Mouse (Mus musculus) embryonic facial prominence, embryonic 10.5 days (tissue): ENCODE results near the gene Hsd3b7. TPM values are rescaled to one million over a fixed set of nuclear protein-coding genes. Genes with fewer than 3 reads are reported as not detected.

Experiments used
- DNase-seq: peaks from one replicate; pipeline ENCODE4 v3.0.0-alpha.2; 2017; ENCODE audit warnings: low spot score
- H3K27ac ChIP-seq: fragments of 300-500 bp; sonication (generic); replicated peaks from 2 replicates; pipeline ENCODE4 v1.5.1; 2016; ENCODE audit warnings: mild to moderate bottlenecking
- H3K27me3 ChIP-seq: fragments of 300-500 bp; sonication (generic); replicated peaks from 2 replicates; pipeline ENCODE4 v1.6.1; 2016; ENCODE audit warnings: low read depth, mild to moderate bottlenecking; ENCODE audit not compliant: poor library complexity, severe bottlenecking
- H3K36me3 ChIP-seq: fragments of 300-500 bp; sonication (generic); replicated peaks from 2 replicates; pipeline ENCODE4 v1.6.1; 2016; ENCODE audit warnings: mild to moderate bottlenecking, moderate library complexity
- H3K4me1 ChIP-seq: fragments of 300-500 bp; sonication (generic); 2 replicates; pipeline ENCODE4 v1.6.1; 2016
- H3K4me3 ChIP-seq: fragments of 300-500 bp; sonication (generic); 2 replicates; pipeline ENCODE4 v1.5.1; 2016; ENCODE audit warnings: mild to moderate bottlenecking, moderate library complexity
- H3K9me3 ChIP-seq: fragments of 300-500 bp; sonication (generic); 2 replicates; pipeline ENCODE4 v1.6.1; 2016; ENCODE audit warnings: mild to moderate bottlenecking
- WGBS: fragments of 180-500 bp; shearing (Covaris S2); methylation state at CpG from one replicate; pipeline ENCODE4 v1.1.7; 2016; 5-methylcytosine and 5-hydroxymethylcytosine counted together
- polyA plus RNA-seq: library from polyadenylated mRNA; unstranded; fragments of >200 nt; fragmentation: Nextera tagmentation; extraction: Ambion mirVana; gene quantifications from 2 replicates; pipeline ENCODE4 v1.2.1, GENCODE M21; 2016

Hsd3b7 gene
- polyA plus RNA-seq, 1 experiment from 2014 or later, result 6.8 TPM

- no peak overlapping the region for H3K4me3 ChIP-seq
- H3K36me3 ChIP-seq, result peaks cover 68% of the 10 kb centered on the region
- WGBS, result 78% methylated on average over 4 of the region's 4 CpGs
- no peak overlapping the region for H3K27ac ChIP-seq
- peaks cover 6% of the 10 kb centered on the region; the same call in 1 of the 2 replicates for H3K4me1 ChIP-seq
- no peak for DNase-seq
- no peaks in the 10 kb centered on the region for H3K9me3 ChIP-seq
- no peaks in the 10 kb centered on the region for H3K27me3 ChIP-seq
Measured at GRCm38 (mm10) chr7:127811240-127811639, 10.8 kb downstream of the Hsd3b7 start.

- H3K36me3 ChIP-seq, result peaks cover 61% of the 10 kb centered on the region
- WGBS, result 85% methylated on average over 3 of the region's 3 CpGs
- H3K27ac ChIP-seq, result no peak overlapping the region
- DNase-seq, result no peak
- H3K4me1 ChIP-seq, result peaks cover 6% of the 10 kb centered on the region; the same call in 1 of the 2 replicates
- no peaks in the 10 kb centered on the region for H3K27me3 ChIP-seq
- no peaks in the 10 kb centered on the region for H3K9me3 ChIP-seq
- H3K4me3 ChIP-seq, result no peak overlapping the region
Measured at GRCm38 (mm10) chr7:127812292-127812691, 11.9 kb downstream of the Hsd3b7 start.

DNA sequence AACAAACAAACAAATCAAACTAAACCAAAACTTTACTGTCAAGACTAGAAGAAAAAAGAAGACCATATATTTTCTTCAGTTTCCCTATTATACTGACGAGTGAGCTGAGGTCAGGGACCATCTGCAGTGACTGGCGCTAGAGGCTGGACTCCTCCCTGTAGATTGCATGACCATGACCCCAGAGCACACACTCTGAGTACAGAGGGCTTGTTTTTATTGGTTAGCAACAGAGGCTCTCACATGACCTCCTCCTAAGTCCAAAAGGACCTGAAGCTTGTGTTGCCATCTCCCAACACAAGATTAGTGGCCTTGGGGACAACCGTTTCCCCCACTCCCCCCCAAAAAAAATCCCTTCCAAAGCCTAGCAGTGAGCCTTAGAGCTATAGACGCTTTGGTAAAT, 13.4 kb downstream of the Hsd3b7 start:
- no peak for DNase-seq
- H3K27me3 ChIP-seq, result no peaks in the 10 kb centered on the region
- WGBS, result 84% methylated on average over 4 of the region's 4 CpGs
- H3K4me1 ChIP-seq, result peaks cover 6% of the 10 kb centered on the region; the same call in 1 of the 2 replicates
- H3K27ac ChIP-seq, result no peak overlapping the region
- H3K4me3 ChIP-seq, result no peak overlapping the region
- H3K9me3 ChIP-seq, result no peaks in the 10 kb centered on the region
- H3K36me3 ChIP-seq, result peaks cover 66% of the 10 kb centered on the region

- Histone ChIP-seq H3K27me3 (no peaks in the 10 kb centered on the region), H3K4me3 (no peak overlapping the region), H3K36me3 (peaks cover 62% of the 10 kb centered on the region), H3K4me1 (peaks cover 6% of the 10 kb centered on the region; the same call in 1 of the 2 replicates), H3K9me3 (no peaks in the 10 kb centered on the region), H3K27ac (no peak overlapping the region)
- DNase-seq, result no peak
- WGBS, result 87% methylated on average over 19 of the region's 19 CpGs
Measured at GRCm38 (mm10) chr7:127814241-127814921, 14.0 kb downstream of the Hsd3b7 start.

- Histone ChIP-seq H3K4me1 (peaks cover 6% of the 10 kb centered on the region; the same call in 1 of the 2 replicates), H3K9me3 (no peaks in the 10 kb centered on the region), H3K36me3 (peaks cover 54% of the 10 kb centered on the region), H3K27ac (no peak overlapping the region), H3K4me3 (no peak overlapping the region), H3K27me3 (no peaks in the 10 kb centered on the region)
- no peak for DNase-seq
- WGBS, result 91% methylated on average over 15 of the region's 15 CpGs
Measured at GRCm38 (mm10) chr7:127815116-127815665, 14.8 kb downstream of the Hsd3b7 start.

- H3K4me1 ChIP-seq, result peaks cover 12% of the 10 kb centered on the region
- no peaks in the 10 kb centered on the region for H3K9me3 ChIP-seq
- H3K4me3 ChIP-seq, result no peak overlapping the region
- H3K27ac ChIP-seq, result 0 out of 2 replicates have a peak overlapping the region, but pooled peaks have one; percentile 37
- no peaks in the 10 kb centered on the region for H3K27me3 ChIP-seq
- H3K36me3 ChIP-seq, result peaks cover 44% of the 10 kb centered on the region
- WGBS, result 65% methylated on average over 15 of the region's 15 CpGs
- DNase-seq, result no peak
Measured at GRCm38 (mm10) chr7:127815954-127816821, 15.8 kb downstream of the Hsd3b7 start.

GRCm38 (mm10) chr7:127817053-127817452, 16.6 kb downstream of the Hsd3b7 start:
- Histone ChIP-seq H3K27me3 (no peaks in the 10 kb centered on the region), H3K27ac (no peak overlapping the region), H3K4me1 (peaks cover 21% of the 10 kb centered on the region), H3K36me3 (peaks cover 36% of the 10 kb centered on the region), H3K4me3 (no peak overlapping the region), H3K9me3 (no peaks in the 10 kb centered on the region)
- 84% methylated on average over 7 of the region's 7 CpGs for WGBS
- no peak for DNase-seq

DNA sequence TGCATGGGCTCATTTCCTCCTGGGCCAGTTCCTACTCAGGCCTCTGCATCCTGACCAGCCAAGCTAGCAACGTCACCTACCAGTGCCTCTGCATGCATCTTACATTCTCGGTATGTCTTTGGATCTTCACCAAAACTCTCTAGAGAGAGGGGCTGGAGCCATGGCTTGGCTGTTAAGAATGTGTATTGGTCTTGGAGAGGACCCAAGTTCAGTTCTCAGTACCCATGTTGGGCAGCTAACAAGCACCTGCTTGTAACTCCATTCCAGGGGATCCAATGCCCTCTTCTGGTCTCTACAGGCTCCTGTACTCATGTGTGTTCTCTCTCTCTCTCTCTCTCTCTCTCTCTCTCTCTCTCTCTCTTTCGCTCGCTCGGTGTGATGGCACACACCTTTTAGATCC, 17.4 kb downstream of the Hsd3b7 start:
- peaks cover 26% of the 10 kb centered on the region for H3K4me1 ChIP-seq
- no peak for DNase-seq
- no peak overlapping the region for H3K27ac ChIP-seq
- no peak overlapping the region for H3K4me3 ChIP-seq
- H3K36me3 ChIP-seq, result peaks cover 30% of the 10 kb centered on the region
- WGBS, result 92% methylated on average over 5 of the region's 5 CpGs
- no peaks in the 10 kb centered on the region for H3K9me3 ChIP-seq
- no peaks in the 10 kb centered on the region for H3K27me3 ChIP-seq

DNA sequence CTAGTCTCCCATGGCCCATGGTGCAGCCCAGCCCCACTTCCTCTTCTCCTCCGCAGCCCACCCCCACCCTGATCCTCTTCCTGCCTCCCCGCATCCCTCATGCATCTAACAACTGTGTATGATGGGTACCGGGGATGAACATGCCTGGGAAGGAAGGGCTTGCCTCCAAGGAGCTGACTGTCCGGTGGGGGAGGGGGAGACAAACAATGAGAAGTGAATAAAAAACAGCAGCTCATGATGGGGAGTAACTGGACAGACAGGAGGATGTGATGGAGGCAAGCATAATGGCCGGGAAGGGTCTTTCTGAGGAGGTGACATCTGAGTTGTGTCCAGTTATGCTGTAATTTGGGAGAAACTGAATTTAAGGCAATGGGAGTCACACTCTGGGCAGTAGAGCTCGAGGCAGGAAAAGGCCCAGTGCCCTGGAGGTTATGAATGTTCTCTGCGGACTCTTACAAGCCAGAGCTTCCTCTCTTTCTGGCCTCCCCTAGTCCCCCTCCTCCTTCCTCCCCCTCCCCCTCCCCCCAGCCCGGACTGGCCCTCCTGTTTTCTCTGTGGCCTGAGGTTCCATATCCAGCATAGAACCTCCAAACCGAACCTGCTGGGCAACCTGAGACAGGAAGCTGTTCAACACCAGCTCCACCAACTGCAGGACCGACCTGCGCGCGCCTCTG, 20.6 kb downstream of the Hsd3b7 start:
- 59% methylated on average over 13 of the region's 13 CpGs for WGBS
- H3K27me3 ChIP-seq, result no peaks in the 10 kb centered on the region
- peak; percentile 33 for DNase-seq
- no peak overlapping the region for H3K4me3 ChIP-seq
- peaks cover 11% of the 10 kb centered on the region; the same call in 1 of the 2 replicates for H3K36me3 ChIP-seq
- H3K4me1 ChIP-seq, result peaks cover 48% of the 10 kb centered on the region
- no peaks in the 10 kb centered on the region for H3K9me3 ChIP-seq
- no peak overlapping the region; the same call in 1 of the 2 replicates for H3K27ac ChIP-seq

DNA sequence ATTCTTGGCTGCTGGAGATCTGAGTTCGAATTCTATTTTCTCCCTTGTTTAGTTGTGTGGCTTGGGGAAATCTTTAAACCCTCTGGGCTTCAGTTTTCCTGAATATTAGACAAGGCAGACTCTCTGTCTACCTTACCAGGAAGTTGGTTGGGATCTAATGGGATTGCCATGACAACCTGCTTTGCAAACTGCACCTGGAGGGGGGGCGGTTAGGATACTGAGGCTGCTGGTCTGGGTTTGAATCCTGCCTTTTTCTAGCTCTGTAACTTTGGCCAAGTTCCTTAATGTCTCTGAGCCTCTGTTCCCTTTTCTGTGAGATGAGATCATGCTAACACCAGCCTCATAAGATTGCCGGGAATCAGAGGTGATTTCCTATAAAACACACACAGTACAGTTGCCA, 22.1 kb downstream of the Hsd3b7 start:
- 88% methylated on average over 3 of the region's 3 CpGs for WGBS
- Histone ChIP-seq H3K4me3 (no peak overlapping the region; the same call in 1 of the 2 replicates), H3K4me1 (peaks cover 46% of the 10 kb centered on the region), H3K27ac (no peak overlapping the region), H3K27me3 (no peaks in the 10 kb centered on the region), H3K36me3 (peaks cover 10% of the 10 kb centered on the region; the same call in 1 of the 2 replicates), H3K9me3 (no peaks in the 10 kb centered on the region)
- DNase-seq, result no peak

DNA sequence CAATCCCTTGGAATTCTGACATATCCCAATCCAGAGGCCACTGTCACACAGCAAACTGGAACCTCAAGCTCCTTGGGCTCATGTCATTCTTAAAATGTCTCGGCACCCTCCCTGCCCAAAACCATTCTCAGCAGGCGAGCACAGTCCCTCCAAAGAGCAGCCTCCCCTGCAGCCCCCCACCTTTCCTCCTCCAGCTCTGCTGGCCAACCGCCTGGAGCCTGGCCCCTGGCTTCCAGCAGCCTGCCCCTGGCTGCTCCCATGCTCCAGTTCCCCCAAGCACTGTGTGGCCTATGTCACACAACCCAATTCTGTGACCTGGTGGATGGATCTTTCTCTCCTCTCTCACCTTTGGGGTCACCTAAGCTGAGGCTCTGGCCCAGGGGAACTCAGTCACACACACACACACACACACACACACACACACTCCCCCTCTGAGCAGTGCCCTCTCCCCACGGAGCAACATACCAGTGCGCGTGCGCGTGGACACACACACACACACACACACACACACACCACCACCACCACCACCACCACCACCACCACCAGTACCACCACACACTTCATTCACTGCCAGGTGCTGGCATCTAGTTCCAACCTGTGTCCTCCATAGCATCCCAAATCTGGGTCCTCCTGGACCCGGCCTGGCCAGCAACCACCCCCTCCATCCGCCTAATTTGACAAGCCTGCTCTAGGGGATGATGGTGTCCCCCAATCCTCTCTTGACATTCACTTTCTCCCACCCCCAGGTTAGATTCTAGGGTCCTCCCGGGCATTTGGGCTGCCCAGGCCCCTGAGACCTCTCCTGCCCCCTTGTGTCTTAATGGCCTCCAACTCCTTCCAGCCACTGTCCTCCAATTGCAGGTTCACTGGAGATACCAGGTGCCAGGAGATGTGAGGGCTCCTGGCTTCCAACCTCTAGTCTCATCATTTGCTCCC, 23.1 kb downstream of the Hsd3b7 start:
- no peak for DNase-seq
- H3K27me3 ChIP-seq, result no peaks in the 10 kb centered on the region
- 0 out of 2 replicates have a peak, but pooled peaks cover 3% of the 10 kb centered on the region for H3K36me3 ChIP-seq
- H3K9me3 ChIP-seq, result no peaks in the 10 kb centered on the region
- 71% methylated on average over 11 of the region's 11 CpGs for WGBS
- H3K4me1 ChIP-seq, result peaks cover 46% of the 10 kb centered on the region
- H3K4me3 ChIP-seq, result peak overlapping the region; percentile 89
- peak overlapping the region; percentile 93 for H3K27ac ChIP-seq
